Mouse (Mus musculus) testis, postnatal 14 days (tissue): ENCODE data around the gene Ncam1.

ENCODE experiments used
- DNase-seq: peaks from one replicate; pipeline ENCODE4 v3.0.0; 2021; ENCODE audit warnings: low spot score

The Ncam1 gene

DNA sequence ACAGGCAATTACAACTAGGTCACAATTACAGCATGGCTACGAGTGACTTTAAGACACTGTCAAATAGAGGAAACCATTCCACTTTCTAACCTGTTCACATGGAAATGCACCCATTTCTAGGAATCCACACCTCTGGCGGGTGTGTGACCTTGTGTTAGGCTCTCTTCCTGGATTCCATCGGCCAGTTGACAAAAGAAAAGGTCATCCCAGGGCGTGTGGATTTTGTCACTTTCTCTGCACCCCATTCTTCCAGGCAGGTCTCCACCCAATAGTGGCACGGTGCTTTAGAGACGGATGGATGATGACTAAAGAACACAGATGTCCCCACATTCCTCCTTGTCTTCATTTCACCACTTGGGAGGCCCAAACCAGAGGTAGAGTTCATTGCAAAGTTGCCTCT lies 47.3 kb downstream of the Ncam1 start:
- DNase-seq: no peak

DNA sequence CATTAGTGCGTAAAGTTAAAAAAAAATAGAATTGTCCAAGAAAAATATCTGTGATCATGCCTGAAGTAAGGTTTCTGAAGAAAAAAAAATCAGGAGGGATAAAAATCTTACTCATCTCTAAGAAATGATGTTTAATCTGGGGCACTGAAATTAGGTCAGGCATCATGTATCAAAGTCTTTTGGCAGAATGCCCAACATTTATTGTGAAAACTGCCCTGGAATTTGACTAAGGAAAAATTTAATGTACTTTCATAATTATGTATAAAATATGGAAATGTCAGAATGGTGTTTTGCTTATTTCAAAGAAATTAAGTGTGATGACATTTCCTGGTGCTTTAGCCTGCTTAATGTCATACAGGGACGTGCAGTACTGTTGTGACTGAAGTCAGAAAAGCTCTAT lies 52.5 kb downstream of the Ncam1 start:
- no peak for DNase-seq

DNA sequence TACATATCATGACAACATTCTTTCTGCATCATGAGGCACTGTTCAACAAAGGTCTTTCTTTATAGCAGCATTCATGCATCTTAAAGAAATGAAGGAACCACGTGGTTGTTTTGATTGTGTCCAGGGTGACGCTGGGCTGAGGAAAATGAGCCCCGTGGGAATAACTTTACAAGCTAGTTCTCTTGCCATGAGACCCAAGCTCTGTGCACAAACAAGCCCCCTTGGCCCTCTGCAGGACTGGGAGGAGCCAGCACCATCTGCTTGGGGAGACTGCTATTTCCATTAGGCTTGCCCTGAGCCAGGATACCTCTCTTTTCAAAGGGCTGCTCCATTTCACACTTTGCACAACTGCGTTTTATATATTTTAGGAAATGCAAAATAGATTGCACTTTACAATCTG lies 53.0 kb downstream of the Ncam1 start:
- DNase-seq: no peak

DNA sequence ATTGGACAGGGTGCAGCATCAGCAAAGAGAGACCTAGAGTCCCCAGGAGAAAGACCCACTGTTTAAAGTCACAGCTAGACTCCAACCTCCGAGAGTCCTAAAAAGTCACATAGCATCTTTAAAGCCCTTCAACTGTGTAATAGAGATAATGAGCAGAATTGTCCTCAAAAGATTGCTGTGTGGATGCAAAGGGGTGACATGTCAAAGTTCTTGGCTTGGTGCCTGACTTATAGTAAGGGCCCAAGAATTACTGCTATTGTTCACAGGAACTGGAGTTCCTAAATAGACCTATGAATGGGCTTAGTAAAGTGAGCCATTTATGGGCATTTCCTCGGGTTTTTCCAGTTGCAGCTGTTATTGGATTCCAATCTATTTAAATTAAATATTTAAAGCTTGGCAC lies 54.4 kb downstream of the Ncam1 start:
- no peak for DNase-seq

DNA sequence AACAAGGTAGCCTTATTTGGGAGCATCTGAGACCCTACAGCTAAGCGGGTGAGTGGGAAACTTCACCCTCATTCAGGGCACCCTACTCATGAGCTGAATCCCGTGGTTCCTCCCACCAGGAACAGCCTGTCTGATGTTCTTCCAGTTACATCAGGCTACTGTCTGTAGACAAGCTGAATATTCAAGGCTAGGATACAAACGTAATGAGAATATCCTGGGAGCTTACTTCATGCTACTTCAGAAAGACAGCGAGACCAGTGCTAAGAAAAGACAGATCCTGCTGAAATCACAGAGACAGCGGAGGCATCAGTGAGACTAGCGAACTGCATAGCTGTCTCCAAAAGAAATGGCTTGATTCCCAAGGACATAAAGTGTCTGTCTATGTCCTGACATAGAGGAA lies 58.8 kb downstream of the Ncam1 start:
- DNase-seq: no peak

DNA sequence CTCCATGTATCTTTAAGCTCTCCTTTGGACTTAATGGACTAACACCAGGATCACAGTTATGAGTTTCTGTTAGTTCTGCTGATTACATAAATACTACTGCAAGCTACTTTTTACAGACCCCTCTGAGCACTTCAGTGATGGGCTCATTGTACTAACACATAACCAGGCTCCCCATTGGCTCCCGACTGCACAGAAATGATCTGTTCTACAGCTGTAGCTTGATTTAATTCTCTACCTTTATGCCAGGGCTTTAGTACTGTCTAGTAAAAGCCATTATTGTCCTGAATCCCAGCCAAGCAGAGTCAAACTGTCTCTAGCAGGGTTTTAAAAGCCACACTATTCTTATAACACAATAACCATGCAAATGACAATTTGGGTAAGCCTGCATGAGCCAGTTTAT lies 60.2 kb downstream of the Ncam1 start:
- DNase-seq: no peak

DNA sequence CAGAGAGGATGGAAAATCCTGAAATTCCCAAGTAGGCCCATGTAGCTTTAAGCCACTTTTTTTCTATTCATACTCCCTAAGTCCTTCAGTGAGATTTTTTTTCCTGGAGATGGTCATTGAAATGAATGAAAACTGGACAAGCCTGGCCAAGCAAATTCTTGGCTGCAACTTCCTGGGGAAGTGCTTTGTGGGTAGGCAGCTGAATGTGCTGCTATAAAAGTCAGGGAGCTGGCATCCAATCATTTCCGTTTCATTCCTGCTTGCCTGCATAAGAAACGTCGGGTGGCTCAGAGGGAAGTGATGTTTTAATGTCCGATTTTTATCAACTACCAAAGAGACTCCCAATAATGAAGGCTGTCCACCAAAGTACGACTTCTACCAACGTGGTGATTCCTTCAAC lies 61.6 kb downstream of the Ncam1 start:
- DNase-seq: no peak

DNA sequence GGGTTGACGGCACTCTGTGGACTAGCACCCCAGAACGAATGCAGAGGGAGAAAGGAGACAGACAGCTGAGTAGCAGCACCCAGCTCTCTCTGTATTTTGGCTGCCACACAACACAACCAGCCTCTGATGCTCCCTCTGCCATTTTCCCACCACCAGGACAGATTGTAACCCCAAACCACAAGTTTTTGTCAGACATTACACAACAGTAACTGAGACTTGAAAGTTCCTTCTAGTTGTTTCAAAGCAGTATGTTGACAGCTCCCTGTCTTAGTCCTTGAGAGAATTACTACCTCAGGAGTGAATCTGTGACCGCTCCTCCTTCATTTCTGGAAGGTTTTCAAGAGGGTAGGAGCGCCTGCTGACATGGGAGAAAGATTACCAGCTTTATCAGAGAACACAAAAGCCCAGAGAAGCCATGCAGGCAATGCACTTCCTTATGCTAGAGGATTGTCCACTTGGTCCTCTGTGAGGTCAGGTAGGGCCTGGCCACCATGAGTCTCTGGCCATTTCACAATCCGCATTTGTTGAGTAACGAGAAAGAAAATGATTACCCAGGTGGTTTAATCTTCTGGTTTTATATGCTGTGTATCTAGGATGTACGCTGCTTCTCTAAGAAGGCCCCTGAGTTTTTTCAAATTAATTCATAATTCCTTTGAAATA lies 64.2 kb downstream of the Ncam1 start:
- no peak for DNase-seq

DNA sequence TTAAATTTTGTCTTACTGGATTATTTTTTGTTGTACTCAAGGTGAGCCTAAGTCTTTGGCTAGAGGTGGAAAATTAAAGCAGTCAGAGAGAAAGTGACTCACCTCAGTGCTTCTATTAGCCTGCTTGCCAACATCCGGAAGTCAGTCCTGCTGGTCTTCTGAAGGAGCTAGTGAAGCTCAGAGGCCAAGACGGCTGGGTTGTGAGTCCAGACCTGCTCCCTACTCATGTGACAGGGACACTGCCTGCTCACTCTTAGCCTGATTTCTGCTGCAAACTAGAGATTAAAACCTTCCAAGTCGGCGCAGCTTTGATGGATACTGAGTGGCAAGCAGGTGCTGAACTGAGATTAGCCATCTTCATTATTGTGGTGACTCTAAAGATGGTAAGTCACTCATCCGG lies 65.0 kb downstream of the Ncam1 start:
- no peak for DNase-seq

DNA sequence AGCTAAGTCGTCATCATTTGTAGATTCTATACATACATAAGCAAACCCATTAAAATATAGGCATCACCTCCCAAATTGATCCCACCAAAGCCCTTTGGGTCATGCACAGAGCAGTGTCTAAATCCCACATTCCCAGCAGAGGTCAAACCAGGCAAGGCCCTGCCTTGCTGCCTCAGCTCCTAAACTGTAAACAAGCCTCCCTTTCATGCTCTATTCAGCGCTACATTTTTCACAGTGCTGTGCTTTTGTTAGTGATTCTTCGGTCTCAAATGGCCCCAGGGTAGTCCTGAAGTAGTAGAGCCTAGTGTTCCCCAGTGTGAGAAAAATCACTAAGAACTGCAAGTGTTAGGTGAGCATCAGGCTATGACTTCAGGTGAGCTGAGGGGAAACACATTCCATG lies 69.2 kb downstream of the Ncam1 start:
- no peak for DNase-seq

DNA sequence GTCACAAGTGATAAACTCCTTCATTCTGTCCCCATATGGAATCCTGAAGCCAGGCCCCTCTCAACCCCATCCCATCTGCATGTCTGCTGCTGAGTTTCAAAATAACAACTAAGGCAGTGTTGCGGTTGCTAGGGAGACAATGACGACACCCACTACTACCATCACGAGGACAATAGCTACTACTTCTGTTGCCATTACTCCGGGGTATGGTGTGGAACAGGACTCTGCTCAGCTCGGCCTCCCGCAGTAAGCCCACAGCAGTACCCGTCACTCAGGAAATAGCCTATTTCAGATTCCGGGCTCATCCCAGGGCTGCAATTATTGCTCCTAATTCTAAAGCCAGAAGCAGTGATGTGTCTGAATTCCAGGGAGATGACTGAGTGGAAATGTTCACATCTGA lies 70.5 kb downstream of the Ncam1 start:
- DNase-seq: no peak

DNA sequence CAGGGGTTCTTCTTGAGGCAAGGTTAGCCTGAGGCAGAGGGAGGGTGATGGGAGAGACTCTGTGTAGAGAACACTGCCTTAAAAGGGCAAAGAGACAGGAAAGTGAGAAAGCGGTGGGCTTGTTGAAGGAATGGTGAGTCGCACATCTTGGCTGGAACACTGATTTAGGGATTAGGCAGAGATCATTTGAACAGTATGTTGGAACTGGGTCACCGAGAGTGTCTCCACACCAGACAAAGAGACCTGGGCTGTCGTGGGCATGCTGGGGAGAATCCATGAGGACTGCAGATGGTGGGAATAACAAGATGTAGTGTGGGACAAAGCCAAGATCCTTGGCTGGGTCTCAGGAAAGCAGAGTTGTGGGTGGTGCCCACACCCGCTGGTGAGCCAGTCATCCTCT lies 76.0 kb downstream of the Ncam1 start:
- no peak for DNase-seq

DNA sequence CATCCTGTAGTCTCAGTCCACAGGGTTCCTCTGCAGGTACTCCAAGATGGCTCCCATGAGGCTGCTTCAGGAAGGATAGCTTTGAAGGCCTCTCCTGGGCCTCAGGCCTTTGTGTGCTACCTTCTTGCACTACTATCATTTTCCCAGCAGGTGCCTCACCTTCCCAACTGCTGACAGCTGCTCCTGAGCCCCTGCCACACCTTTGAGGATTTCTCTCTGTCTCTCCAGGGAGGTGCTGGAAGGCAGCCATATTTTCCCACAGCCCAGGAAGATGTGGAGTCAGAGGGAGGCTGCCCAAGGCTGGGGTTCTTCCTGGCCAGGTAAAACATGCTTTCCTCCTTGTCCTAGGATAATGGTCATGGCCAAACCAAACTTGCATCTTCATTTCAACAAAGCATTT lies 83.6 kb downstream of the Ncam1 start:
- DNase-seq: no peak

DNA sequence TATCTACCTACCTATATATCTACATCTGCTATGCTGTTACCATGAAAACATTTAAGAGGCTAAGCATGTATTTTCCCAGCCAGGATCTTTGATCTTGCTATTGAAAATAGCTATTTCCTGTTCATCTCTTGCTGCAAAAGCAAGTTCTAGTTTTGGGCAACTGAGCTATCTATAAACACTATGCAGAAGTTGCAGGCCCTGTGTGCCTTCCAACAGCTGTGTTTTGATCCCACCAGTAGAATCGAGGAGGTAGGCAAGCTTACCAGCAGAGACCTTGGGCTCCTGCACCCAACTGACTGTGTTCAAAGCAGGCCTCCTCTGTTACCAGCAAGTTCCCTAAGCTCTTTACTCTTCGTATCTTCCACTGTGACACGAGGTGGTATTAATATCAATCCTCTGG lies 84.6 kb downstream of the Ncam1 start:
- no peak for DNase-seq

DNA sequence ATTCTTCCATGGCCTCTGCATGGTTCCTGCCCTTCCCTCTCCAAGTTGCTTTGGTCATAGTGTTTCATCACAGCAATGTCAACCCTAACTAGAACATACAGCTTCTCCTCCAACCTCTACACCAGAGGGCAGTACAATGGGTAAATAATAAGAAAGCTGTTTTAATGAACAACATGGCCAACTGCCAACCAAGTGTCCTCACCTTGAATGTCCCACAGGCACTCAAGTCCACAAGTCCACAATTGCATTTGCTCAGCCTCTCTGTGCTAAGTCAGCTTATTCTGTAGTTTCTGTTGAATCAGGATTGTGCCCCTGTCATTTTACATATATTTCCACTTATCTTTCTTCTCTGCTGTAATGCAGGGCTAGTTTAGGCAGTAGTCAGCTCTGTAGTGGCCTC lies 91.1 kb downstream of the Ncam1 start:
- no peak for DNase-seq

DNA sequence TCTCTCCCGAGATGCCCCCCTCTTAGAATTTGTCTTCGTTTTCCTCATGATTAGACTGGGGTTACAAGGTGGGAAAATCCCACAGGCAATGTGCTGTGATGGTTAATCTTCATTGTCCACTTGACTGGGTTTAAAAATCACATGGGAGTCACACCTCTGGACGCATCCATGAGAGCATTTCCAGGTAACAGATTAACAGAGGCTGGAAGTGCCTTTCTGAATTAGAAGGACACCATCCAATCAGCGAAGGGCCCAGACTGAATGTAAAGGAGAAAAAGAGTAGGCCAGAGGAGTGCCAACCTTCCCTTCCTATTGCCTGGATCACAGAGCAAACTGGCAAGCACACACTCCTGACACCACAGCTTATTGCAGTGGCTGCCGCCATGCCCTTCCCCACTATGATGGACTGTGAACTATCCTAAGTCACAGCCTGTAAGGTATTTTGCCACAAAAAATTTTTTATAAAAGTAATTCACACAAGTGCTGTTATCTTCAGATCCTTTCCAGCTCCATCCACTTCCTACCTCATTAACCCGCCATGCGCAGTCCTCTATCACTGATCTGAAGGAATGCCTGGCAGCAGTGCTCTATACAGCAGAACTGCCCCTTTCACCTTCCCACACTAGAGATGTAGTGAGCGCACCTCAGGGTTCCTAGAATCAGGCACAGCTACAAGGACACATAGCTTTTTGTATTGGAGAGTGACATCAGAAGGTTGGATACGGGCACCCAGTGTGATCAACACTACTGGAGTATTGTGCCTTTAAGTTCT lies 94.3 kb downstream of the Ncam1 start:
- no peak for DNase-seq

DNA sequence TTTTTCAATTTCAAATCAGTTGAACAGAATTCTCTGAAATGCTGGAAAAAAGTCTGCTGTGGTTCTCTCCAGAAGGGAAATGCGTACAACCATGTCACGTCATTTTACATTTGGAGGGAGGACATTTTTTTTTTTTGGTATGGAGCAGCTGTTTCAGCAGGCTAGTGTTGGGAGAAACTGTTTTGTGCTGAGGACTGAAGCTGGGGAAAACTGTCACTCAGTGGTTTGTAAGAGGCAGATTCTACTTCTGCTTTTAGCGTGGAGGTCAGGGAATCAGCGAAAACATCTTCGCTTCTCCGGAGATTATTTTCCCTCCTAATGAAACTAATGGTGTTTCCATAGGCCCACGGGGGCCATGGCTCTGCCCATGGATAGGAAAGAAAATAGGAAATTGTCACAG lies 103.4 kb downstream of the Ncam1 start:
- DNase-seq: no peak

DNA sequence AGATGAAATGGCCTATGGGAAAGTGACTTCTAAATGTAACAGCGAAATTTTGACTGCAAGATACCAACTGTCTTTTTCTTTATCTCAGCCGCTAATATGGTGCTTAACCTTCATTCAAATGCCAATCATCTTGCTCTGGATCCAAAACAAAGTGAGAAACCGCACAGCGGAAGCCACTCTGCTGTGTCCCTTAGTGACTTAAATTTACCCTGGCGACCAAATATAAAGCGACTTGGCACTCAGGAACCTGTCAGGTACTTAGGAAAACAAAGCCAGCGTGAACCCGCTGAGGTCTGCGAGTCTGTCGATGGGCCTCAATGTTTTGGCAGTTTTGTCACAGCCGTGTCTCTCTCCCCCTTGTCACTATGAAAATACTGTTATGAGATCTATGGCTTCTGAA lies 105.9 kb downstream of the Ncam1 start:
- DNase-seq: no peak

DNA sequence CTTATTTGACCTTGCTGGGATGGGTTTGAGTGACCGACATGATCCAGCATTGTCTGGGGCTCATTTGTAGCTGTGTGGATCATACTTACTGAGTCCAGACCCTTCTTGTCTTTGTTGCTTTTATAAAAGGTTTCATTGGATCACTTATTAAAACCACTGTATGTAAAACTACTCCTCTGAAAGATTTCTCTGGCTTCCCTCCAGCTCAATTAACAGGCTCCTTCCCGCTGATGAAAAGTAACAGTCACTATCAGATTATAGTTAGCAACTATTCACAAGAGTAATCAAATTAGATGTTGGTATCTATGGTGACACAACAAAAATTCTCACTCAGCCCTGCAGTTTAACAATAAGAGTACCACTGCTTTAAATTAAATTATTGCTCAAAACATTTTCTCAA lies 107.4 kb downstream of the Ncam1 start:
- no peak for DNase-seq

DNA sequence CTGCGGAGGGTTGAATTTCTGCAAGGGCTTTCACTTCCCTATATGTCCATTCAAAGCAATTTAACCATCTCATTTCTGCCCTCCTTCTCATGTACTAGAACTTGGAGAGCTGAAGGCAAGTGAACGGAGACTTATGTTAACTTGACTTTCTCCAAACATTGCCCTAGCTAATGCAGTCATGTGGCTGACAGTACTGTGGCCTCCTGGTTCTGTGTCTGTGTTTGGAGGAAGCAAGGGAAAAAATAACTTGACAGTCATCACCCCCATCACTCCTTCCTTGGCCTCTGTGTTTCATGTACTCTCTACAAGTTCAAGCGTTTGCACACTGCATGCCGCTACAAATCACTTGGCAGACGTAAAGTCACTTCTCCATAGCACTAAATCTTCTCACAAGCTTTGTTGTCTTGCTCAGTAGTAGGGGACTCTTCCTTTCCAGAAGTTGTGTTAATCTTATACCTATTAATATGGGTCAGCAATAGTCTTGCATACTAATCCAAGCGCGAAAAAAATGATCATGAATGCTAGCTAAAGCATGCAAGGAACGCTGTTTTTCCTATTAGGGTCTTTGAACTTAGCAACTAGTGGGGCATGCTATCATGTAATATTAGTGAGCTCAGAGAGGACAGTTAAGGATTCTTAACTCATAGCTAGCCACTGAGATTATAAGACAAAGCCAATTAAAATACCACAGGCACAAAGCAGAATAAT lies 115.0 kb downstream of the Ncam1 start:
- DNase-seq: no peak

DNA sequence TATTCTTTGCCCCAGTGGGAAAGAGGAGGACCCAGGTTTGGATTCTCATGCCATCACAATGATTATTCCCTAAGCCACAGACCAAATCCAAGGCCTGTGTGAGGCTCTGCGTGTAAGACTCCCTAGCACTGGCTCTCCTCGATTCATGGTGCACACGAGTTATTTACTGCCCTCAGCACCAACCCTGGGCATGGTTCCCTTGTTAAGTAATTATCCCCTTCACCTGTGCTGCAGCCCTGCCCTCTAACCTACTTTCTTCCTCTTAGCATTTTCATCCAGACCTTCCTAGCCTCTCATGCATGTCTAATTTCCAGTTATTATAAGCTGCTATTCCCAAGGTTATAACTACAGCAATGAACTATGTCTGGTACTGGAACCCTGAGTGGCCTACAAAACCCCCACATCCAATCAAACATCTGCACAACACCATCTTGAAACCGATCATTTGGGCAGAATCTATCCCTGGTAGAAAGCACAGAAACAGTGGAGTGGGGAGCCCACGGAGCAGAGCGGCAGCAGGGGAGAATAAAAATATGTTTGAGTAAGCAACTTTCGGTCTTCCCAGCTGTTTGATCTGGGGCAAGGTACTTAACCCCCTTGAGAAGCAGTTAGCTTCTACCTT lies 116.8 kb downstream of the Ncam1 start:
- DNase-seq: no peak

DNA sequence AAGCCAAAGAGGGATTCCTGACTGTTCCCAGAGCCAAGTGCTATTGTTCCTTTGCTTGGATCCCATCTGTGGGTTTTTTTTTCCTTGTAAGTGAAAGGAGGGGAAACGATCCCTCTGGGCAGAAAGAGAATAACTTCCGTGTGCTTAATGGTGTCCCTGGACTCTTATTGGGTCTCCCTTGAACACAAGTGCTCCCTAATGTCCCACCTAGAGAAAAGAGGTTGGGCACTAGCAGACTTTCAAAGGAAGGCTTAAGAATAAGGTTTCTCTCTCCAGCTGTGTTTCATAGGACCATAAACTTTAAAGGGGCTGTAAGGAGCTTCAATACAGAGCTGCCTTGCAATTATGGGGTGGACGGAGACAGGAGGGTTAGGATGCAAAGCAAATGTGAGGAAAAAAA lies 119.5 kb downstream of the Ncam1 start:
- no peak for DNase-seq
